23 mouse cellular contexts compared by ENCODE assay signal in the genomic region with DNA sequence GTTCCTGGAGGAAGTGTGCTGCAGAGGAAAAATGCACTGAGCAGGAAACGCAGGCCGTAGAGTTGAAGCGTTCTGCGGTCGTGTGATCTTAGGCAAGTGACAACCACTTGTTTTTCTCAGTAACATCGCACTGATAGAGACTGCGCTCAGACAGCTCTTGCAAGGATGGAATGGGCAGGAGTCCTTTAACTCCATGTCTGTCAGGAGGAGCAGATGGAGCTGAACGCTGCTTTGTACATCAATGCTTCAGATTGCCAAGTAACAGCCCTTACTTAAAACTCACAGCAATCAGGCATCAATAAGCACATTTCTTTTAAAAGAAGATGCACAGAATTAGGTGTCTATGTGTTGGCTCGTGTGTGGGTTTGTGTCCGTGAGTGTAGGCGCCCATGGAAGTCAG. TPM values are rescaled to one million over a fixed set of nuclear protein-coding genes. Genes with fewer than 3 reads are reported as not detected.
DNase-seq lines count a peak whose midpoint lies in the region; ATAC-seq lines count a peak whose summit lies in the region.
"Had no signal": no experiment of that assay in that cellular context is flagged by ENCODE, and none has a peak within 500 bp of the region (broad histone marks: within the 10 kb centered on the region; RNA-seq: fewer than 3 reads in every experiment).

No protein-coding gene starts in this region.

- 0 out of 2 replicates have a peak overlapping the region, but pooled peaks have one; percentile 5 for H3K4me2 ChIP-seq in heart, embryonic 14.5 days (ENCODE audit: low read length)
- H3K4me2 ChIP-seq: forebrain, embryonic 12.5 days; liver, embryonic 13.5 days; midbrain, embryonic 11.5 days; neural tube, embryonic 15.5 days had no signal

- 40% methylated on average over 11 of the region's 11 CpGs for WGBS in heart, embryonic 14.5 days

- H3K4me1 ChIP-seq in heart, embryonic 14.5 days (ENCODE audit: control insufficient read depth in 2 of 2, insufficient read depth in 2 of 2, low read length in 2 of 2): peaks cover 25 to 55% of the 10 kb centered on the region in 2 experiments
- H3K4me1 ChIP-seq: liver, embryonic 13.5 days had no signal

- H3K27ac ChIP-seq in heart, embryonic 14.5 days (replicated peaks in 1 of 2; ENCODE audit: control insufficient read depth in 1 of 2, insufficient read depth in 1 of 2, low read depth in 2 of 2, low read length in 2 of 2): peak overlapping the region; percentile 48 to 69; a peak in 3 of 4 replicates
- H3K27ac ChIP-seq: forebrain, embryonic 12.5 days; hindbrain, embryonic 10.5 days; liver, embryonic 13.5 days; neural tube, embryonic 15.5 days had no signal

- no peaks in the 10 kb centered on the region for H3K36me3 ChIP-seq in heart, embryonic 14.5 days (ENCODE audit: control insufficient read depth, insufficient read depth, low read length)
- H3K36me3 ChIP-seq: forebrain, embryonic 12.5 days; hindbrain, embryonic 10.5 days; liver, embryonic 13.5 days; neural tube, embryonic 15.5 days had no signal

- no peak overlapping the region for H3K4me3 ChIP-seq in heart, embryonic 14.5 days (ENCODE audit: control insufficient read depth in 1 of 2, insufficient read depth in 1 of 2, low read depth in 1 of 2, low read length in 2 of 2)
- H3K4me3 ChIP-seq: forebrain, embryonic 12.5 days; hindbrain, embryonic 10.5 days; left cerebral cortex, adult 2 months; liver, embryonic 13.5 days; neural tube, embryonic 15.5 days had no signal

- no peaks in the 10 kb centered on the region for H3K27me3 ChIP-seq in heart, embryonic 14.5 days (ENCODE audit: control insufficient read depth, insufficient read depth, low read length)
- H3K27me3 ChIP-seq: forebrain, embryonic 12.5 days; liver, embryonic 13.5 days; neural tube, embryonic 15.5 days had no signal

- H3K9me3 ChIP-seq in heart, embryonic 14.5 days (ENCODE audit: control insufficient read depth, low read length): no peaks in the 10 kb centered on the region
- H3K9me3 ChIP-seq: forebrain, embryonic 12.5 days; hindbrain, embryonic 10.5 days; liver, embryonic 13.5 days; neural tube, embryonic 15.5 days had no signal

- peak; percentile 5 for DNase-seq in CD4-positive, CD25-positive, alpha-beta regulatory T cell, adult 2 months (ENCODE audit: low read depth, low spot score)
- DNase-seq in heart, adult 8-10 months (ENCODE audit: low spot score): no peak
- peak; percentile 45 for DNase-seq in layer of hippocampus, adult 9-11 months
- DNase-seq in layer of hippocampus, adult 9-10 months (ENCODE audit: low spot score): no peak
- DNase-seq in naive thymus-derived CD4-positive, alpha-beta T cell, adult 2 months (ENCODE audit: low read depth): peak; percentile 18
- DNase-seq: adrenal gland, postnatal 25 days; cerebellum, adult 11 months; cerebellum, adult 9-11 months; kidney, postnatal 25 days; liver, embryonic 13.5 days; lung, adult 2 months; right cerebral cortex, adult 18-20 months; right cerebral cortex, postnatal 4 days; thymus, postnatal 14 days had no signal

- H3K9ac ChIP-seq in heart, embryonic 14.5 days (ENCODE audit: low read length): no peak overlapping the region; the same call in 1 of the 2 replicates
- H3K9ac ChIP-seq: forebrain, embryonic 12.5 days; liver, embryonic 13.5 days; neural tube, embryonic 15.5 days had no signal

- no peak for ATAC-seq in CD4-positive, CD25-positive, alpha-beta regulatory T cell, adult 4 months
- peak; percentile 47 for ATAC-seq in heart, embryonic 14.5 days (ENCODE audit: insufficient number of reproducible peaks, insufficient read depth, low FRiP score, low read depth)
- ATAC-seq: hindbrain, embryonic 16.5 days; intestine, postnatal 0 days had no signal

RNA-seq across cellular contexts. Expression of a gene that starts 52.3 kb away (rescaled TPM):
- under 1 TPM; 0.15 to 0.33 TPM for polyA plus RNA-seq in CD4-positive, CD25-positive, alpha-beta regulatory T cell, adult 4 months (2017; shearing (Covaris generic))
- 12.2 and 12.3 TPM in 2 replicates for polyA plus RNA-seq in heart, embryonic 14.5 days (2014; fragmentation: Nextera tagmentation; extraction: Ambion mirVana)
- 10 to 100 TPM; 52.7 to 61.4 (median 57.3) TPM for total RNA-seq in heart, adult 8-10 months (2022)

Comparison
In these comparisons a context has a peak if more than half of its experiments do, and no peak if none do; other contexts are left out.
1. DNase-seq: peak in CD4-positive, CD25-positive, alpha-beta regulatory T cell, adult 2 months (single experiment), layer of hippocampus, adult 9-11 months (single experiment) and naive thymus-derived CD4-positive, alpha-beta T cell, adult 2 months (single experiment); none in heart, adult 8-10 months (single experiment) and layer of hippocampus, adult 9-10 months (single experiment).